Mouse (Mus musculus) heart, adult 10 weeks (tissue): ENCODE results near the gene Olfr317. TPM values are rescaled to one million over a fixed set of nuclear protein-coding genes. Genes with fewer than 3 reads are reported as not detected.

Experiments
- polyA plus RNA-seq: library from polyadenylated mRNA; stranded (reverse); fragments of 350-450 nt; fragmentation: Illumina TruSeq; extraction: RNeasy Lipid Tissue Mini Kit (QIAGEN cat#74804); gene quantifications from one replicate; pipeline ENCODE4 v1.2.3, GENCODE M21; 2014; ENCODE audit warnings: low read depth, low replicate concordance

Gene Olfr317
- polyA plus RNA-seq, result not detected

DNA sequence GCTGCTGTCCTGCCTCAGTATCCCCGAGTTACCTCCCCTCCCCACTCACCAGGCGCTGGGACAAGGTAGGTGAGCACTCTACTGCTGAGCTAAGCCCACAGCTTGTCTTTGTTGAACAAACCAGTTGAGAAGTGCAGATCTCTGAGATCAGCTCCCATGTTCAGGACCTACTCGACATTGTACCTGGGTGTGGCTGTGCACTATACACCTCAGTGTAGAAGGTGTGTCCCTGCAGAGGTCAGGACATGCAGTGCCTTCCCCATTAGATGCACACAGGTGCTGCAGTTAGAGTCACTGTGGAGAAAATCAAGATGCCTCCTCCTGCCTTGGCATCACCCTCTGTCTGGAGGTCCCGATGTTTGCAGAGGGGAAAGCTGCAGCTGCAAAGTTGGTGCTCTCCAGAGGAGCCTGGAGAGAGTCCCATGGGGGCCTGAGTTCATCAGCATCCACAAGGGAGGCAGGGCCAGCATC, at the start of gene Olfr317:
Olfr317 (minus strand) TSS at position 421 of the 471 bp plus-strand sequence.

GRCm38 (mm10) chr11:58782480-58783089, 43.6 kb upstream of the Olfr317 start, which contains the start of gene Olfr314:
Gene Olfr314 (plus strand): TSS chr11:58782952.

DNA sequence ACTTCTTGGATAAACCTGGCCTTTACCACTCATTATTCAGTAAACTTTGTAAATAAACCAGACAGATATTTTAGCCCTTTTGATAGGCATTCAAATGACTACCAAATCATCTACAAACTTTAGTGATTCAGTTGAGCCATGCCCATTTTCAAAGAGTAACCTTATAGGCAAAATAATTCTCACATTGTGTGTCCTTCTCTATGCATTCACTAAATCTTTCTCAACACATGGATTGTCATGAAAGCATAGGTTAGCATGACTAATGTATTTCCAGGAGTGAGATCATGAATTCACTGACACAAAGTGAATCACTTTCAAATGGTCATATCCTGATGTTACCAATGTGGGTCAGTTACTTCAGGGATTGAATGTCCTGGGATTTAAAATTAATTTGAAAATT, 33.9 kb upstream of the Olfr317 start, which contains the start of gene Olfr315:
Olfr315 (plus strand) TSS at position 301 of the 400 bp plus-strand sequence.

GRCm38 (mm10) chr11:58752434-58752833, 13.4 kb upstream of the Olfr317 start, which contains the start of gene Olfr316:
Gene Olfr316 (plus strand): TSS chr11:58752734.

GRCm38 (mm10) chr11:58723914-58724313, 15.1 kb downstream of the Olfr317 start, which contains the start of gene Olfr318:
Gene Olfr318 (minus strand): TSS chr11:58724014.

GRCm38 (mm10) chr11:58698862-58699261, 40.1 kb downstream of the Olfr317 start, which contains the start of gene Olfr319:
Gene Olfr319 (plus strand): TSS chr11:58699162.

Other genes with a start within 250 kb of the Olfr317 start
- not detected for gene Olfr332, start 246.7 kb downstream of the Olfr317 start, polyA plus RNA-seq
- gene Olfr331, start 236.6 kb downstream of the Olfr317 start, polyA plus RNA-seq, result not detected
- gene Olfr330, start 204.4 kb downstream of the Olfr317 start, polyA plus RNA-seq, result not detected
- not detected for gene Olfr329-ps, start 192.8 kb downstream of the Olfr317 start, polyA plus RNA-seq
- gene Olfr328, start 183.6 kb downstream of the Olfr317 start, polyA plus RNA-seq, result not detected
- gene Olfr224, start 168.7 kb downstream of the Olfr317 start, polyA plus RNA-seq, result not detected
- not detected for gene Olfr325, start 161.5 kb downstream of the Olfr317 start, polyA plus RNA-seq
- not detected for gene Olfr324, start 144.1 kb downstream of the Olfr317 start, polyA plus RNA-seq
- gene 2210407C18Rik, start 123.1 kb downstream of the Olfr317 start, polyA plus RNA-seq, result 21.0 TPM
- not detected for gene Olfr323, start 108.7 kb downstream of the Olfr317 start, polyA plus RNA-seq
- not detected for gene Trim58, start 98.7 kb downstream of the Olfr317 start, polyA plus RNA-seq
- gene Olfr322, start 80.4 kb downstream of the Olfr317 start, polyA plus RNA-seq, result not detected
- not detected for gene Olfr320, start 58.1 kb downstream of the Olfr317 start, polyA plus RNA-seq
- gene Olfr319, start 40.0 kb downstream of the Olfr317 start, polyA plus RNA-seq, result not detected
- gene Olfr318, start 15.2 kb downstream of the Olfr317 start, polyA plus RNA-seq, result not detected
- gene Olfr316, start 13.5 kb upstream of the Olfr317 start, polyA plus RNA-seq, result not detected
- gene Olfr315, start 34.0 kb upstream of the Olfr317 start, polyA plus RNA-seq, result not detected
- gene Olfr314, start 43.7 kb upstream of the Olfr317 start, polyA plus RNA-seq, result not detected
- not detected for gene Fam183b, start 62.7 kb upstream of the Olfr317 start, polyA plus RNA-seq
- gene Olfr313, start 75.8 kb upstream of the Olfr317 start, polyA plus RNA-seq, result not detected
- gene Olfr312, start 90.0 kb upstream of the Olfr317 start, polyA plus RNA-seq, result not detected
- not detected for gene Olfr311, start 100.0 kb upstream of the Olfr317 start, polyA plus RNA-seq
- 2.0 TPM for gene Gm12258, start 107.9 kb upstream of the Olfr317 start, polyA plus RNA-seq
- gene 2810021J22Rik, start 128.0 kb upstream of the Olfr317 start, polyA plus RNA-seq, result 1.9 TPM
- 2.0 TPM for gene Zfp39, start 165.0 kb upstream of the Olfr317 start, polyA plus RNA-seq
- gene Btnl10, start 178.7 kb upstream of the Olfr317 start, polyA plus RNA-seq, result not detected
- 123 TPM for gene Rnf187, start 199.7 kb upstream of the Olfr317 start, polyA plus RNA-seq
- 0.94 TPM for gene Hist3h2ba, start 209.7 kb upstream of the Olfr317 start, polyA plus RNA-seq
- gene Hist3h2a, start 215.5 kb upstream of the Olfr317 start, polyA plus RNA-seq, result 13.8 TPM
- 0.24 TPM for gene Trim17, start 215.5 kb upstream of the Olfr317 start, polyA plus RNA-seq
- gene Trim11, start 238.9 kb upstream of the Olfr317 start, polyA plus RNA-seq, result 21.1 TPM